Mouse (Mus musculus): ENCODE measurements around the gene Myocd.

- TF ChIP-seq CTCF (IDR thresholded peaks at IDR 0.05; ENCODE audit: low read depth, low read length) (no peak), POLR2A (IDR thresholded peaks at IDR 0.05; ENCODE audit: insufficient read depth, low read length) (no peak)
Observed at GRCm38 (mm10) chr11:65135251-65135739, 134.5 kb downstream of the Myocd start.
